Comparison of ENCODE assay signal across 8 mouse cellular contexts in the genomic region with DNA sequence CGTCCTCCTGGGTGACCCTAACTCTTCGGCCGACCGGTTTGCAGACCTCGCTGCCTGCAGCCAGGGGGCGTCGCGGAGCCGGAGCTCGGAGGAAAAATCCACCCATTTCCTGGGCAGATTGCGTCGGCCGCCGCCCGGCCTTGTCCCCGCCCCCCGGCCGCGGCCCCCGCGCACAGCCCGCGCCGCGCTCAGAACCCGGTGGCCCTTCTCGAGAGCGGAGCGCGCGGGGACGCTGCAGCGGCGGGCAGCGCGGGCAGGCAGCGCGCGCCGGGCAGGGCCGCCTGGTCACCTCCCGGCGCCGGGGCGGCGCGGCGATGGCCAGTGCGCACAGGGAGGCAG. TPM values are rescaled to one million over a fixed set of nuclear protein-coding genes. Genes with fewer than 3 reads are reported as not detected.
DNase-seq lines count a peak whose midpoint lies in the region; ATAC-seq and TF ChIP-seq lines count a peak whose summit lies in the region.

No protein-coding gene starts in this region.

- no peak for TF ChIP-seq EP300 in liver, postnatal 0 days (IDR thresholded peaks at IDR 0.05; ENCODE audit: low read depth)

- no peak overlapping the region for H3K27ac ChIP-seq in brown adipose tissue, adult 24 weeks (replicated peaks; ENCODE audit: low read depth, low read length)
- no peak overlapping the region for H3K27ac ChIP-seq in forebrain, embryonic 12.5 days
- no peak overlapping the region for H3K27ac ChIP-seq in heart, embryonic 16.5 days (ENCODE audit: low read length)
- H3K27ac ChIP-seq in liver, postnatal 0 days (ENCODE audit: low read depth): no peak overlapping the region
- peak overlapping the region; percentile 75 for H3K27ac ChIP-seq in neural tube, embryonic 15.5 days (replicated peaks)
- H3K27ac ChIP-seq in thymus, adult 2 months (ENCODE audit: control insufficient read depth, insufficient read depth, low read length): no peak overlapping the region

- peaks cover 55% of the 10 kb centered on the region for H3K27me3 ChIP-seq in E14TG2a.4 (ENCODE audit: insufficient read depth, low read length)
- H3K27me3 ChIP-seq in forebrain, embryonic 12.5 days: peaks cover 37% of the 10 kb centered on the region
- peaks cover 38% of the 10 kb centered on the region for H3K27me3 ChIP-seq in heart, embryonic 16.5 days (ENCODE audit: control insufficient read depth, insufficient read depth, low read length)
- H3K27me3 ChIP-seq in liver, postnatal 0 days (ENCODE audit: insufficient read depth, low read length): peaks cover 51% of the 10 kb centered on the region
- no peaks in the 10 kb centered on the region for H3K27me3 ChIP-seq in neural tube, embryonic 15.5 days (replicated peaks)
- H3K27me3 ChIP-seq in thymus, adult 2 months (ENCODE audit: control insufficient read depth, insufficient read depth, low read length): peaks cover 5% of the 10 kb centered on the region; the same call in 1 of the 2 replicates

- ATAC-seq in forebrain, embryonic 12.5 days (ENCODE audit: low FRiP score): peak; percentile 70
- peak; percentile 77; the same call in 1 of the 2 replicates for ATAC-seq in heart, embryonic 16.5 days (replicated peaks; ENCODE audit: extremely low read depth, insufficient read depth, low FRiP score)
- ATAC-seq in liver, postnatal 0 days: peak; percentile 36; the same call in 1 of the 2 replicates
- ATAC-seq in neural tube, embryonic 15.5 days (ENCODE audit: low FRiP score): peak; percentile 86

- no peak for TF ChIP-seq POLR2A in thymus, adult 2 months (IDR thresholded peaks at IDR 0.05; ENCODE audit: control insufficient read depth, extremely low read depth, insufficient read depth, low read length, poor library complexity)

- peak; percentile 74 to 92 for DNase-seq in kidney, postnatal 36 days
- DNase-seq in liver, postnatal 0 days: peak; percentile 78
- peak; percentile 55 for DNase-seq in thymus, adult 2 months

- under 1% methylated on average over 36 of the region's 49 CpGs for WGBS in forebrain, embryonic 12.5 days
- WGBS in heart, embryonic 16.5 days: under 1% methylated on average over 49 of the region's 49 CpGs
- under 1% methylated on average over 45 of the region's 49 CpGs for whole genome bisulfite sequencing in liver, postnatal 0 days (ENCODE audit: insufficient replicate concordance)
- 0% methylated on average over 17 of the region's 49 CpGs for WGBS in neural tube, embryonic 15.5 days
- 2% methylated on average over 49 of the region's 49 CpGs for WGBS in thymus, adult 2 months

- peak overlapping the region; percentile 82 for H3K4me3 ChIP-seq in E14TG2a.4 (replicated peaks; ENCODE audit: low read length)
- H3K4me3 ChIP-seq in brown adipose tissue, adult 24 weeks (ENCODE audit: insufficient read depth, low read depth, low read length): peak overlapping the region; percentile 69
- peak overlapping the region; percentile 60 for H3K4me3 ChIP-seq in forebrain, embryonic 12.5 days (replicated peaks)
- H3K4me3 ChIP-seq in heart, embryonic 16.5 days (ENCODE audit: low read length): peak overlapping the region; percentile 68
- H3K4me3 ChIP-seq in liver, postnatal 0 days (ENCODE audit: low read depth, low read length): peak overlapping the region; percentile 44
- H3K4me3 ChIP-seq in neural tube, embryonic 15.5 days (replicated peaks): peak overlapping the region; percentile 67
- no peak overlapping the region for H3K4me3 ChIP-seq in thymus, adult 2 months (ENCODE audit: control insufficient read depth, insufficient read depth, low read length)

- H3K4me1 ChIP-seq in E14TG2a.4 (replicated peaks; ENCODE audit: low read depth, low read length): peaks cover 51% of the 10 kb centered on the region
- no peaks in the 10 kb centered on the region for H3K4me1 ChIP-seq in brown adipose tissue, adult 24 weeks (ENCODE audit: control insufficient read depth, insufficient read depth, insufficient read length, low read length)
- H3K4me1 ChIP-seq in forebrain, embryonic 12.5 days: peaks cover 38% of the 10 kb centered on the region
- H3K4me1 ChIP-seq in heart, embryonic 16.5 days (ENCODE audit: control insufficient read depth, insufficient read depth, low read length): peaks cover 6% of the 10 kb centered on the region; the same call in 1 of the 2 replicates
- H3K4me1 ChIP-seq in liver, postnatal 0 days (ENCODE audit: insufficient read depth): peaks cover 11% of the 10 kb centered on the region; the same call in 1 of the 2 replicates
- peaks cover 57% of the 10 kb centered on the region for H3K4me1 ChIP-seq in neural tube, embryonic 15.5 days
- H3K4me1 ChIP-seq in thymus, adult 2 months (replicated peaks; ENCODE audit: control insufficient read depth, insufficient read depth, low read length): no peaks in the 10 kb centered on the region

- H3K4me2 ChIP-seq in forebrain, embryonic 12.5 days: peak overlapping the region; percentile 97
- peak overlapping the region; percentile 86 for H3K4me2 ChIP-seq in heart, embryonic 16.5 days (ENCODE audit: low read depth, low read length)
- H3K4me2 ChIP-seq in liver, postnatal 0 days (ENCODE audit: low read depth, low read length): peak overlapping the region; percentile 73
- peak overlapping the region; percentile 96 for H3K4me2 ChIP-seq in neural tube, embryonic 15.5 days

- no peaks in the 10 kb centered on the region for H3K36me3 ChIP-seq in E14TG2a.4 (ENCODE audit: insufficient read depth, low read length)
- no peaks in the 10 kb centered on the region for H3K36me3 ChIP-seq in forebrain, embryonic 12.5 days (replicated peaks)
- no peaks in the 10 kb centered on the region for H3K36me3 ChIP-seq in heart, embryonic 16.5 days (ENCODE audit: control insufficient read depth, insufficient read depth)
- no peaks in the 10 kb centered on the region for H3K36me3 ChIP-seq in liver, postnatal 0 days (replicated peaks; ENCODE audit: insufficient read depth, low read length)
- no peaks in the 10 kb centered on the region; the same call in 1 of the 2 replicates for H3K36me3 ChIP-seq in neural tube, embryonic 15.5 days
- no peaks in the 10 kb centered on the region for H3K36me3 ChIP-seq in thymus, adult 2 months (ENCODE audit: control insufficient read depth, insufficient read depth, low read length)

- no peaks in the 10 kb centered on the region for H3K9me3 ChIP-seq in E14TG2a.4 (ENCODE audit: low read length)
- no peaks in the 10 kb centered on the region for H3K9me3 ChIP-seq in forebrain, embryonic 12.5 days
- H3K9me3 ChIP-seq in heart, embryonic 16.5 days (replicated peaks; ENCODE audit: control insufficient read depth, low read length): no peaks in the 10 kb centered on the region
- no peaks in the 10 kb centered on the region for H3K9me3 ChIP-seq in liver, postnatal 0 days (ENCODE audit: low read length)
- H3K9me3 ChIP-seq in neural tube, embryonic 15.5 days (replicated peaks): no peaks in the 10 kb centered on the region

- peak overlapping the region; percentile 71 for H3K9ac ChIP-seq in forebrain, embryonic 12.5 days
- H3K9ac ChIP-seq in heart, embryonic 16.5 days (ENCODE audit: low read length): peak overlapping the region; percentile 77
- H3K9ac ChIP-seq in liver, postnatal 0 days (replicated peaks): peak overlapping the region; percentile 44
- peak overlapping the region; percentile 85 for H3K9ac ChIP-seq in neural tube, embryonic 15.5 days (replicated peaks)

- peak; percentile 39 for TF ChIP-seq CTCF in E14TG2a.4 (conservative IDR thresholded peaks at IDR 0.05; ENCODE audit: low read length)
- TF ChIP-seq CTCF in liver, postnatal 0 days (IDR thresholded peaks at IDR 0.05; ENCODE audit: low read depth): peak; percentile 68
- 0 out of 2 replicates have a peak, but pooled peaks have one; percentile 44 for TF ChIP-seq CTCF in thymus, adult 2 months (IDR thresholded peaks at IDR 0.05; ENCODE audit: borderline replicate concordance, control insufficient read depth, extremely low read depth, insufficient read depth, low read length, poor library complexity)

RNA-seq across cellular contexts. Expression of a gene that starts 12.6 kb away (rescaled TPM):
- 11.9 and 12.7 TPM in 2 replicates for polyA plus RNA-seq in brown adipose tissue, adult 24 weeks (2012; ENCODE audit: insufficient read depth, insufficient read length, missing spikeins)
- 79.8 and 81.5 TPM in 2 replicates for polyA plus RNA-seq in forebrain, embryonic 12.5 days (2016; fragmentation: Nextera tagmentation; extraction: Ambion mirVana)
- 5.1 and 6.9 TPM in 2 replicates for polyA plus RNA-seq in heart, embryonic 16.5 days (2015; fragmentation: Nextera tagmentation; extraction: Ambion mirVana)
- polyA plus RNA-seq in liver, postnatal 0 days (2015; fragmentation: Nextera tagmentation; extraction: Ambion mirVana): 2.4 and 3.1 TPM in 2 replicates
- polyA plus RNA-seq in neural tube, embryonic 15.5 days (2015; fragmentation: Nextera tagmentation; extraction: Ambion mirVana): 296 and 363 TPM in 2 replicates
- 9.8 TPM in 2 replicates for polyA plus RNA-seq in thymus, adult 2 months (2012; rRNA removed)

Comparison
In these comparisons a context has a peak if more than half of its experiments do, and no peak if none do; other contexts are left out.
1. ATAC-seq: peak in every context shown above with its lines; median percentile 86 in neural tube, embryonic 15.5 days; 77 in heart, embryonic 16.5 days; 70 in forebrain, embryonic 12.5 days; 36 in liver, postnatal 0 days.